ENCODE assay signal across 18 mouse cellular contexts in the genomic region with DNA sequence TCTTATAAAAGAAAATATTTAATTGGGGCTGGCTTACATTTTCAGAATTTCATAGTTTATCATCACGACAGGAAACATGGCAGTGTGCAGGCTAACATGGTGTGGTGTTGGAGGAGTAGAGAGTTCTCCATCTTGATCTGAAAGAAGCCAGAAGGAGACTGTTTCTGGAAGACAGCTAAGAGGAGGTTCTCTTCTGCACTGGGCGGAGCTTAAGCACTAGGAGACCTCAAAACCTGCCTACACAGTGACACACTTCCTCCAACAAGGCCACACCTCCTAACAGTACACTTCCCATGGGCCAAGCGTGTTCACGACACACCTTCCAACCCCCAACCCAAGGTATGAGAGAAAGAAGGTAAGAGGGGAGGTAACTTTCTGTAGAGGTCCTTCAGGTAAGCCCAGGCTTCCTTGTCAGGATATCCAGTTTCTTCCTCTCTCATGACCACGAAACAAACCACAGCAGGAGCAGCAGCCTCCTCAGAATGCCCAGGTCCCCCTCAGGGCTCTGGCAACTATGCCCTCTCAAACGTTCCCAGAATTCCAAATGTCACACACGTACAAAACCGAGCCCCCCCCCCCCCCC. TPM values are rescaled to one million over a fixed set of nuclear protein-coding genes. Genes with fewer than 3 reads are reported as not detected.
A peak's percentile ranks its signal among the peaks of the same experiment; 100 is the strongest.
DNase-seq lines count a peak whose midpoint lies in the region; ATAC-seq lines count a peak whose summit lies in the region.
"Had no signal": no experiment of that assay in that cellular context is flagged by ENCODE, and none has a peak within 500 bp of the region (broad histone marks: within the 10 kb centered on the region; RNA-seq: fewer than 3 reads in every experiment).

No protein-coding gene starts in this region.

- H3K27ac ChIP-seq in heart, embryonic 11.5 days (ENCODE audit: low read depth, low read length), result no peak overlapping the region
- no peak overlapping the region for H3K27ac ChIP-seq in heart, embryonic 12.5 days (ENCODE audit: poor library complexity, severe bottlenecking)
- no peak overlapping the region for H3K27ac ChIP-seq in liver, embryonic 16.5 days (ENCODE audit: low read length)
- no peak overlapping the region for H3K27ac ChIP-seq in hindbrain, embryonic 13.5 days
- H3K27ac ChIP-seq: heart, embryonic 15.5 days; hindbrain, embryonic 10.5 days; layer of hippocampus, adult 2 months; limb, embryonic 13.5 days; midbrain, embryonic 12.5 days had no signal

- intact Hi-C loops in gastrocnemius, postnatal 14 days (cut with DNase I; ENCODE audit: low total_unique reads), result no loop called here

- no peak overlapping the region for H3K4me2 ChIP-seq in heart, embryonic 11.5 days
- no peak overlapping the region for H3K4me2 ChIP-seq in heart, embryonic 12.5 days
- H3K4me2 ChIP-seq in liver, embryonic 16.5 days (ENCODE audit: low read depth, low read length), result no peak overlapping the region
- no peak overlapping the region for H3K4me2 ChIP-seq in hindbrain, embryonic 13.5 days
- H3K4me2 ChIP-seq: heart, embryonic 15.5 days; limb, embryonic 13.5 days; midbrain, embryonic 12.5 days had no signal

- H3K9ac ChIP-seq in heart, embryonic 11.5 days (ENCODE audit: low read depth, low read length), result no peak overlapping the region
- H3K9ac ChIP-seq in heart, embryonic 12.5 days, result no peak overlapping the region
- H3K9ac ChIP-seq in liver, embryonic 16.5 days (ENCODE audit: low read depth, low read length), result no peak overlapping the region
- no peak overlapping the region for H3K9ac ChIP-seq in hindbrain, embryonic 13.5 days
- H3K9ac ChIP-seq: heart, embryonic 15.5 days; limb, embryonic 13.5 days; midbrain, embryonic 12.5 days had no signal

- H3K9me3 ChIP-seq in heart, embryonic 11.5 days (replicated peaks; ENCODE audit: control insufficient read depth, low read length), result no peaks in the 10 kb centered on the region
- H3K9me3 ChIP-seq in heart, embryonic 12.5 days (replicated peaks), result no peaks in the 10 kb centered on the region
- no peaks in the 10 kb centered on the region for H3K9me3 ChIP-seq in liver, embryonic 16.5 days (replicated peaks; ENCODE audit: control insufficient read depth, low read length)
- H3K9me3 ChIP-seq in hindbrain, embryonic 13.5 days, result no peaks in the 10 kb centered on the region
- H3K9me3 ChIP-seq: heart, embryonic 15.5 days; hindbrain, embryonic 10.5 days; limb, embryonic 13.5 days; midbrain, embryonic 12.5 days had no signal

- H3K36me3 ChIP-seq in heart, embryonic 11.5 days (ENCODE audit: control insufficient read depth, insufficient read depth, low read length), result no peaks in the 10 kb centered on the region
- H3K36me3 ChIP-seq in heart, embryonic 12.5 days, result 0 out of 2 replicates have a peak, but pooled peaks cover 6% of the 10 kb centered on the region
- no peaks in the 10 kb centered on the region for H3K36me3 ChIP-seq in liver, embryonic 16.5 days (ENCODE audit: control insufficient read depth, insufficient read depth)
- H3K36me3 ChIP-seq in hindbrain, embryonic 13.5 days, result peaks cover 3% of the 10 kb centered on the region; the same call in 1 of the 2 replicates
- H3K36me3 ChIP-seq: heart, embryonic 15.5 days; midbrain, embryonic 12.5 days had no signal

- no peak overlapping the region for H3K4me3 ChIP-seq in heart, embryonic 11.5 days (ENCODE audit: low read depth, low read length)
- no peak overlapping the region for H3K4me3 ChIP-seq in heart, embryonic 12.5 days
- H3K4me3 ChIP-seq in liver, embryonic 16.5 days (ENCODE audit: low read depth, low read length), result no peak overlapping the region
- H3K4me3 ChIP-seq in hindbrain, embryonic 13.5 days, result no peak overlapping the region
- H3K4me3 ChIP-seq: heart, embryonic 15.5 days; hindbrain, embryonic 10.5 days; layer of hippocampus, adult 2 months; limb, embryonic 13.5 days; midbrain, embryonic 12.5 days had no signal

- no peaks in the 10 kb centered on the region for H3K27me3 ChIP-seq in heart, embryonic 11.5 days (ENCODE audit: control insufficient read depth, insufficient read depth, low read length)
- H3K27me3 ChIP-seq in heart, embryonic 12.5 days (replicated peaks), result no peaks in the 10 kb centered on the region
- H3K27me3 ChIP-seq in liver, embryonic 16.5 days (ENCODE audit: control insufficient read depth, insufficient read depth, low read depth, low read length), result no peaks in the 10 kb centered on the region
- H3K27me3 ChIP-seq in hindbrain, embryonic 13.5 days, result no peaks in the 10 kb centered on the region
- H3K27me3 ChIP-seq: heart, embryonic 15.5 days; limb, embryonic 13.5 days; midbrain, embryonic 12.5 days had no signal

- no peaks in the 10 kb centered on the region; the same call in 1 of the 2 replicates for H3K4me1 ChIP-seq in heart, embryonic 11.5 days (ENCODE audit: control insufficient read depth, insufficient read depth, low read length)
- H3K4me1 ChIP-seq in heart, embryonic 12.5 days (replicated peaks), result peaks cover 13% of the 10 kb centered on the region
- H3K4me1 ChIP-seq in liver, embryonic 16.5 days (ENCODE audit: control insufficient read depth, low read depth, low read length), result no peaks in the 10 kb centered on the region
- H3K4me1 ChIP-seq in hindbrain, embryonic 13.5 days (replicated peaks), result peaks cover under 1% of the 10 kb centered on the region; the same call in 1 of the 2 replicates
- H3K4me1 ChIP-seq: hindbrain, embryonic 10.5 days; limb, embryonic 13.5 days; midbrain, embryonic 12.5 days had no signal

- peak; percentile 73 for DNase-seq in 416B (ENCODE audit: low read depth)
- no peak for DNase-seq in gastrocnemius, postnatal 14 days
- DNase-seq: B cell, adult 2 months; cerebellum, postnatal 10 days; embryo, embryonic 11 days; right cerebral cortex, postnatal 4 days; thymus, postnatal 4 days had no signal

- WGBS in heart, embryonic 11.5 days (ENCODE audit: insufficient replicate concordance), result 78% methylated on average over 8 of the region's 8 CpGs
- 71% methylated on average over 8 of the region's 8 CpGs for WGBS in heart, embryonic 12.5 days
- 51% methylated on average over 8 of the region's 8 CpGs for WGBS in liver, embryonic 16.5 days (ENCODE audit: insufficient replicate concordance)
- WGBS in hindbrain, embryonic 13.5 days, result 87% methylated on average over 8 of the region's 8 CpGs

- ATAC-seq in heart, embryonic 11.5 days (replicated peaks; ENCODE audit: insufficient number of reproducible peaks, low FRiP score, low TSS enrichment), result peak; percentile 26; the same call in 1 of the 2 replicates
- ATAC-seq in heart, embryonic 12.5 days (ENCODE audit: insufficient number of reproducible peaks, low FRiP score), result no peak
- peak; percentile 74 for ATAC-seq in common myeloid progenitor, adult 5-6 weeks (replicated peaks; ENCODE audit: low read depth, poor library complexity, severe bottlenecking)
- ATAC-seq in liver, embryonic 16.5 days (ENCODE audit: low read depth), result peak; percentile 16; the same call in 1 of the 2 replicates
- no peak for ATAC-seq in hindbrain, embryonic 13.5 days (ENCODE audit: low FRiP score)
- ATAC-seq: forebrain, embryonic 16.5 days had no signal

RNA-seq across cellular contexts. Expression of a gene that starts 30.0 kb away (rescaled TPM):
- 23.9 and 24.3 TPM in 2 replicates for polyA plus RNA-seq in heart, embryonic 11.5 days (2014; fragmentation: Nextera tagmentation; extraction: Ambion mirVana)
- polyA plus RNA-seq in heart, embryonic 12.5 days (2016; fragmentation: Nextera tagmentation; extraction: Ambion mirVana), result 22.9 and 23.3 TPM in 2 replicates
- 35.2 and 41.6 TPM in 2 replicates for total RNA-seq in common myeloid progenitor, adult 5-6 weeks (2017)
- polyA plus RNA-seq in liver, embryonic 16.5 days (2015; fragmentation: Nextera tagmentation; extraction: Ambion mirVana), result 7.0 and 7.1 TPM in 2 replicates
- 42.1 and 45.4 TPM in 2 replicates for polyA plus RNA-seq in hindbrain, embryonic 13.5 days (2015; fragmentation: Nextera tagmentation; extraction: Ambion mirVana)
- total RNA-seq in gastrocnemius, postnatal 14 days (2021), result 10 to 100 TPM; 18.5 to 23.3 TPM

Comparison
In these comparisons a context has a peak if more than half of its experiments do, and no peak if none do; other contexts are left out.
1. ATAC-seq: peak in heart, embryonic 11.5 days (single experiment), common myeloid progenitor, adult 5-6 weeks (single experiment) and liver, embryonic 16.5 days (single experiment); none in heart, embryonic 12.5 days (single experiment) and hindbrain, embryonic 13.5 days (single experiment).